Mouse (Mus musculus) stomach, embryonic 16.5 days (tissue): Measurements from ENCODE around the gene Gm10638. TPM values are rescaled to one million over a fixed set of nuclear protein-coding genes. Genes with fewer than 3 reads are reported as not detected.

Experiments used
- ATAC-seq: fragments of 200-750 bp; cut with Nextera tagmentation; 2 replicates; pipeline ENCODE4 v1.8.0; 2017; ENCODE audit warnings: moderate number of reproducible peaks, moderate TSS enrichment; ENCODE audit not compliant: insufficient read depth, low FRiP score
- H3K27ac ChIP-seq: fragments of 300-500 bp; sonication (generic); 2 replicates; pipeline ENCODE4 v1.5.1; 2014; ENCODE audit warnings: low read length
- H3K27me3 ChIP-seq: fragments of 300-500 bp; sonication (generic); 2 replicates; pipeline ENCODE4 v1.6.1; 2014; ENCODE audit warnings: low read length, control low read depth, mixed read lengths; ENCODE audit not compliant: control insufficient read depth, insufficient read depth
- H3K36me3 ChIP-seq: fragments of 300-500 bp; sonication (generic); 2 replicates; pipeline ENCODE4 v1.6.1; 2014; ENCODE audit warnings: low read length; ENCODE audit not compliant: control insufficient read depth, insufficient read depth
- H3K4me1 ChIP-seq: fragments of 300-500 bp; sonication (generic); 2 replicates; pipeline ENCODE4 v1.6.1; 2014; ENCODE audit warnings: low read length, control low read depth, mixed read lengths; ENCODE audit not compliant: control insufficient read depth, insufficient read depth
- H3K4me2 ChIP-seq: fragments of 300-500 bp; sonication (generic); 2 replicates; pipeline ENCODE4 v1.6.1; 2014; ENCODE audit warnings: low read depth, low read length, mixed read lengths
- H3K4me3 ChIP-seq: fragments of 300-500 bp; sonication (generic); replicated peaks from 2 replicates; pipeline ENCODE4 v1.5.1; 2014; ENCODE audit warnings: mild to moderate bottlenecking, low read length
- H3K9ac ChIP-seq: fragments of 300-500 bp; sonication (generic); 2 replicates; pipeline ENCODE4 v1.6.1; 2014; ENCODE audit warnings: low read length
- H3K9me3 ChIP-seq: fragments of 300-500 bp; sonication (generic); replicated peaks from 2 replicates; pipeline ENCODE4 v1.6.1; 2016; ENCODE audit warnings: low read length, control low read depth; ENCODE audit not compliant: control insufficient read depth
- WGBS: fragments of 180-500 bp; shearing (Covaris S2); extraction: QIAGEN DNeasy Blood & Tissue Kit; methylation state at CpG from one replicate; pipeline ENCODE4 v1.1.7; 2014; 5-methylcytosine and 5-hydroxymethylcytosine counted together
- polyA plus RNA-seq: library from polyadenylated mRNA; unstranded; fragments of >200 nt; fragmentation: Nextera tagmentation; extraction: Ambion mirVana; gene quantifications from 2 replicates; pipeline ENCODE4 v1.2.1, GENCODE M21; 2015

Gm10638 gene
- polyA plus RNA-seq, 1 experiment from 2014 or later = 1.8 TPM

GRCm38 (mm10) chr8:86794716-86795115, 49.2 kb downstream of the Gm10638 start:
- no peak overlapping the region for H3K27ac ChIP-seq
- ATAC-seq = no peak
- 45% methylated on average over 6 of the region's 6 CpGs for WGBS

More at GRCm38 (mm10) chr8:86794716-86795115, 49.2 kb downstream of the Gm10638 start:
- Histone ChIP-seq H3K36me3 (no peaks in the 10 kb centered on the region), H3K4me3 (no peak overlapping the region), H3K27me3 (no peaks in the 10 kb centered on the region), H3K9me3 (no peaks in the 10 kb centered on the region), H3K4me1 (no peaks in the 10 kb centered on the region), H3K9ac (no peak overlapping the region), H3K4me2 (no peak overlapping the region)

Other genes with a start within 250 kb of the Gm10638 start
- 0.14 and 0.19 TPM in 2 replicates for gene Abcc12, start 165.0 kb upstream of the Gm10638 start, polyA plus RNA-seq
- gene Lonp2, start 121.7 kb upstream of the Gm10638 start, polyA plus RNA-seq = 58.4 and 61.4 TPM in 2 replicates
- gene Siah1a, start 235 bp downstream of the Gm10638 start, polyA plus RNA-seq = 23.9 and 26.6 TPM in 2 replicates
- gene N4bp1, start 139.6 kb downstream of the Gm10638 start, polyA plus RNA-seq = 6.3 and 6.8 TPM in 2 replicates